Mouse (Mus musculus) embryonic fibroblast, embryonic 13.5 days (primary cell): Measurements from ENCODE around the gene Npy.

Experiments
- CTCF ChIP-seq: IDR thresholded peaks from 2 replicates; pipeline ENCODE4 v1.5.1; 2011; ENCODE audit warnings: mild to moderate bottlenecking, control low read depth, low read length, moderate library complexity, borderline replicate concordance; ENCODE audit not compliant: insufficient read depth
- POLR2A ChIP-seq: IDR thresholded peaks from 2 replicates; pipeline ENCODE4 v1.6.1; 2011; ENCODE audit warnings: low read depth, mild to moderate bottlenecking, control low read depth, low read length, moderate library complexity

DNA sequence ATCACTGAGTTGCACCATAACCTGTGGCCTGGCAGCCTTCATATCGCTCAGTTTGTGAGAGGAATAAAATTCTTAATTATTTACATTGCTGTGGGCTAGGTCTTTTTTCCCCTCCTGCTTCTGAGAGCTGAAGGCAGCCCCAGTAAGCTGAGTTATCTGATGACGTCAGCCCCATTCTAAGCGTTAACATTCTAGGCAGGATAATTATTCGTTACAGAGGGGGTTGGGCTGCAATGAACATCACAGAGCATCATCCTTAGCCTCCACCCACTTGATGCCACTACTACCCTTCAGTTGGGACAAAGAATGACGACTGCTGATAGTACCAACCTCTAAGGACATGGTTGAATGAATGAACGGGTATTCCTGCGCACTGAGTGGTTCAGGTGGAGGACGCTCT lies 47.5 kb upstream of the Npy start:
- TF ChIP-seq CTCF = no peak
- TF ChIP-seq POLR2A = no peak
